Mouse (Mus musculus): Measurements from ENCODE around the gene Phf21a. TPM values are rescaled to one million over a fixed set of nuclear protein-coding genes. Genes with fewer than 3 reads are reported as not detected.

Phf21a gene
- total and polyA plus RNA-seq, 2 experiments from 2014 or later: 34.4 to 146 TPM

DNA sequence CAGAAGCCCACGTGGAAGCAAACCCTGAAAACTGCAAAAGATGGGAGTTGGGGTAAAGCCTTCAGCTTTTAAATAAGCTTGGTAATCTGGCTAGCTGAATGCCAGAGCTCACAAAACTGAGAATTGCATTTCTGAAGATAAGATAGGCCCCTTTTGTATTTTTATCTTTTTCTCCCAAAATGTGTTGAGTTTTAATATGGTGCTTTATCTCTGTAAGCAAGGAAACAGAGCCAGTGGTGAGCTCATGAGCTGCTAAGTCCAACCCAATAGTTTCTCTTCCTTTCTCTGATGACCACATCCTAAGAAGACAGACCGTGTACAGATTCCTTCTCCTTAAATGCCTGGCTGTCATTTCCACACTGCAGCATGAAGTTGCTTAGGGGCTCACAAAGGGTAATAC, 167.0 kb downstream of the Phf21a start:
- WGBS: 86% methylated on average over 2 of the region's 2 CpGs
- H3K4me1 ChIP-seq (ENCODE audit: insufficient read depth): no peaks in the 10 kb centered on the region

DNA sequence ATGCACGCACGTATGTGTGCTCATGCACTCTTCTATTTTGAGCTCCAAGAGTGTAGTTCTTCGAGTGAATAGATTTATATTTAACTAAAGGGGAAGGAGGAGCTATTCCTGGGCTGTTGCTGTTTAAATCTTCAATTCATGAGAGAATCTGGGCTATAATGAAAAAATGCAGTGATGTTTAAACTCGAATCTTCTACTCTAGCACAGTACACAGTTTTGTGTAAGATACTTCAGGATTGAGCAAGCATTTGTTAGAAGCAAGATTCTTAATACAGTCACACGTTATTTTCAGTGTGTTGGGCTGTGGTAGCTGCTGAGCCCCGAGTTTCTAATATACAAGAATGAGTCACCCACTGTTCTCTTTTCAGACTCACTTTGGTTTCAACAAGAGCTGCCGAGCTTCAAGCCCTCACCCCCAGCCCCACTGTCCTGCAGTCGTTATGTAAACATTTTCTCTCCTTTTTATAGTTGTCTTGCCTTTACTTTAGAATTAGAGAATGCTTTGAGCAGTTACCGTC, 173.2 kb downstream of the Phf21a start:
- no peak for TF ChIP-seq CTCF (IDR thresholded peaks at IDR 0.05; ENCODE audit: low read depth)
- H3K4me1 ChIP-seq (ENCODE audit: insufficient read depth): 0 out of 2 replicates have a peak, but pooled peaks cover 4% of the 10 kb centered on the region
- 48% methylated on average over 9 of the region's 9 CpGs for WGBS
- H3K9me3 ChIP-seq (ENCODE audit: low read length): no peaks in the 10 kb centered on the region
- H3K9ac ChIP-seq: no peak overlapping the region
- H3K27me3 ChIP-seq (ENCODE audit: insufficient read depth, low read length): no peaks in the 10 kb centered on the region
- H3K4me2 ChIP-seq (ENCODE audit: low read depth): no peak overlapping the region
- H3K4me3 ChIP-seq (ENCODE audit: low read depth, low read length): no peak overlapping the region
- DNase-seq (peak; percentile 17), ATAC-seq (no peak)
- H3K27ac ChIP-seq (ENCODE audit: low read depth, low read length): peak overlapping the region; percentile 35; the same call in 1 of the 2 replicates
- H3K36me3 ChIP-seq (ENCODE audit: insufficient read depth): no peaks in the 10 kb centered on the region

More for the DNA sequence above, 167.0 kb downstream of the Phf21a start:
- H3K4me2 ChIP-seq (ENCODE audit: low read depth): no peak overlapping the region
- H3K9ac ChIP-seq: no peak overlapping the region
- no peaks in the 10 kb centered on the region for H3K27me3 ChIP-seq (ENCODE audit: insufficient read depth, low read length)
- TF ChIP-seq CTCF (IDR thresholded peaks at IDR 0.05; ENCODE audit: low read depth): no peak
- no peaks in the 10 kb centered on the region for H3K9me3 ChIP-seq (ENCODE audit: low read length)
- no peak for DNase-seq
- no peak overlapping the region for H3K27ac ChIP-seq (ENCODE audit: low read depth, low read length)
- H3K36me3 ChIP-seq (ENCODE audit: insufficient read depth): no peaks in the 10 kb centered on the region
- H3K4me3 ChIP-seq (ENCODE audit: low read depth, low read length): no peak overlapping the region
- no peak for ATAC-seq

DNA sequence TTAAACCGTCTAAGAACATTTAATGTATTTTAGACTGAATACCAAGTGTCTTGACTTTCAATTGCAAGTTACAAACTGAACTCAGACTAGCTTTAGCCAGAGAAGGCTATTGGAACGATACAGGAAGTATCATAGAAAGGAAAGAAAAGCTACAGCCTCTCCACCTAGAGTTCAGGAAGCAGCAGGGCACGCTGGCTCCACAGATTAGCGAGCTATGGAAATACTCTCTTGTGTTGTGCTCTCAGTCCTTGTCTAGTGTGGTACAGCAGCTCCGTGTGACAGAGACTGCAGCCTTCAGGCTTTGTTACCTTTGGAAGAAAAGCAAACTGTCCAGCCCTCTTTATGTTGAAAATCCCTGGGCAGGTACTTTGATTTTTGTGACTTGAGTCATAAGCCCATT, 176.3 kb downstream of the Phf21a start:
- Histone ChIP-seq H3K9ac (no peak overlapping the region), H3K36me3 (ENCODE audit: insufficient read depth) (no peaks in the 10 kb centered on the region), H3K27me3 (ENCODE audit: insufficient read depth, low read length) (no peaks in the 10 kb centered on the region), H3K4me2 (ENCODE audit: low read depth) (no peak overlapping the region), H3K27ac (ENCODE audit: low read depth, low read length) (no peak overlapping the region), H3K4me1 (ENCODE audit: insufficient read depth) (0 out of 2 replicates have a peak, but pooled peaks cover 4% of the 10 kb centered on the region), H3K4me3 (ENCODE audit: low read depth, low read length) (no peak overlapping the region), H3K9me3 (ENCODE audit: low read length) (no peaks in the 10 kb centered on the region)
- DNase-seq (no peak), ATAC-seq (no peak)
- TF ChIP-seq CTCF (IDR thresholded peaks at IDR 0.05; ENCODE audit: low read depth): no peak
- 93% methylated on average over 5 of the region's 5 CpGs for WGBS

DNA sequence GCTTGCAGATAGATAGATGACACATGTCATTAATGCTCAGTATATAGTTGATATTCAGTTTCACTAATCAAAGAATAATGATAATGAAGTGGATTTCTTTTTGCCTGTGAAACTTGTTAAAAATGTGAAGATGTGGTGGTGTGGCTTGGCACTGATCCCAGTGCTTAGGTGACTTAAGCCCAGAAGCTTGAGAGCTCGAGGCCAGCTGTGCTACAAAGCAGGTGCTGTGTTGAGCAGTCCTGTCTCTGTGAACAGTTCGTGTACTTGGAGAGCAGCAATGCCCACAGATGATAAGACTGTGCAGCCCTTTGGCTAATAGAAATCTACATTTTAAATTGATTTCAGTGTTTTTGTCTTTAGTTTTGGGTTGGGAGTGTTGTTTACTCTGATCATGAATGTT, 179.6 kb downstream of the Phf21a start:
- Histone ChIP-seq H3K9me3 (ENCODE audit: low read length) (no peaks in the 10 kb centered on the region), H3K9ac (no peak overlapping the region), H3K27me3 (ENCODE audit: insufficient read depth, low read length) (no peaks in the 10 kb centered on the region), H3K27ac (ENCODE audit: low read depth, low read length) (0 out of 2 replicates have a peak overlapping the region, but pooled peaks have one; percentile 2), H3K4me3 (ENCODE audit: low read depth, low read length) (no peak overlapping the region), H3K36me3 (ENCODE audit: insufficient read depth) (no peaks in the 10 kb centered on the region), H3K4me2 (ENCODE audit: low read depth) (no peak overlapping the region), H3K4me1 (ENCODE audit: insufficient read depth) (no peaks in the 10 kb centered on the region)
- WGBS: 24% methylated on average over 2 of the region's 2 CpGs
- ATAC-seq (no peak), DNase-seq (no peak)
- no peak for TF ChIP-seq CTCF (IDR thresholded peaks at IDR 0.05; ENCODE audit: low read depth)

DNA sequence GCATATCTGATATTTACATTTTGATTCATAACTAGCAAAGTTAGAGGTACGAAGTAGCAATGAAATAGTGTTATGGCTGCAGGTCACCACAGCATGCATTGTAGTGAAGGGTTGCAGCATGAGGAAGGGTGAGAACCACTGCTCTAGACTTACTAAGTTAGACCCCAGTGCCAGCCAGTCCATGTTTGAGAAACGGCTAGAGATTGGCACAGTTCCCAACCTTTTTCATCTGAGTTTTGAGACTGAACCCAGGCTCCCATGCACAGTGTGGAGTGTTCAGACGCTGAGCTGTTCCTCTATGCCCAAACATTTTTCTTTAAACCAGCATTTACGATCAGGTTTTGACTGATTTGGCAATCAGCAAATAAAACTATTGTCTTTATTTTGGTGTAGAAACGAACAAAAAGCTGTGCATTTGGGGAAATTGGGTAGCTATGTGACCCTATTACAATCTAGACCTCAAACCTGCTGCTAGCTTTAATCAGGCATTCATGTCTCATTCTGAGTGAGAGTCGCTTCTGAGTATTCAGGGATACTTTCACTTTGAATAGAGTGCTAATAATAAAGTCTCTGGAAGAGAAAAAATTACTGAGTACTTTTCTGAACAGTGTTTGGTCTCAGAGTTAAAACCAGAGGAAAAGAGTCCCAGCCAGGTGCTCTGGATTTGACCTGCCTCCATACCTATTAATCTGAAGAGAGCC, 180.3 kb downstream of the Phf21a start:
- DNase-seq (peak; percentile 43), ATAC-seq (no peak; the same call in 1 of the 2 replicates)
- no peaks in the 10 kb centered on the region for H3K36me3 ChIP-seq (ENCODE audit: insufficient read depth)
- H3K9me3 ChIP-seq (ENCODE audit: low read length): no peaks in the 10 kb centered on the region
- H3K4me2 ChIP-seq (ENCODE audit: low read depth): peak overlapping the region; percentile 23
- TF ChIP-seq CTCF (IDR thresholded peaks at IDR 0.05; ENCODE audit: low read depth): no peak
- 0 out of 2 replicates have a peak overlapping the region, but pooled peaks have one; percentile 14 for H3K9ac ChIP-seq
- peak overlapping the region; percentile 2 for H3K27ac ChIP-seq (ENCODE audit: low read depth, low read length)
- peaks cover 4% of the 10 kb centered on the region; the same call in 1 of the 2 replicates for H3K4me1 ChIP-seq (ENCODE audit: insufficient read depth)
- H3K4me3 ChIP-seq (ENCODE audit: low read depth, low read length): no peak overlapping the region
- H3K27me3 ChIP-seq (ENCODE audit: insufficient read depth, low read length): no peaks in the 10 kb centered on the region
- 32% methylated on average over 6 of the region's 6 CpGs for WGBS

DNA sequence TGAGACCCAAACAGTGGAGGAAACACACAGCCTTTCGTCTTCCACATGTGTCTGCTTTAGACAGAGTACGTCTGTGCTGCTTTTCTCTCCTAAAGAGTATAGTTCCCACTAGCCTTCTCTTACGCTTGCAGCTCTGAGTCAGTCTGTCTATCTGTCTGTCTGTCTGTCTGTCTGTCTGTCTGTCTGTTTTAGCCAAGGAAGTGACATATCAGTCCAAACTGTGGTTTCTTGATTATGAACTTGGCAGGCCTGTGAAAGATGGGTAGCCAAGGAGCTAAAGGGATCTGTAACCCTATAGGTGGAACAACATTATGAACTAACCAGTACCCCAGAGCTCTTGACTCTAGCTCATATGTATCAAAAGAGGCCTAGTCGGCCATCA, 180.9 kb downstream of the Phf21a start:
- Histone ChIP-seq H3K27me3 (ENCODE audit: insufficient read depth, low read length) (no peaks in the 10 kb centered on the region), H3K36me3 (ENCODE audit: insufficient read depth) (no peaks in the 10 kb centered on the region), H3K9me3 (ENCODE audit: low read length) (no peaks in the 10 kb centered on the region), H3K27ac (ENCODE audit: low read depth, low read length) (peak overlapping the region; percentile 2), H3K4me2 (ENCODE audit: low read depth) (peak overlapping the region; percentile 23), H3K4me3 (ENCODE audit: low read depth, low read length) (no peak overlapping the region), H3K9ac (0 out of 2 replicates have a peak overlapping the region, but pooled peaks have one; percentile 14), H3K4me1 (ENCODE audit: insufficient read depth) (peaks cover 9% of the 10 kb centered on the region; the same call in 1 of the 2 replicates)
- ATAC-seq (no peak), DNase-seq (no peak)
- no peak for TF ChIP-seq CTCF (IDR thresholded peaks at IDR 0.05; ENCODE audit: low read depth)
- WGBS: 68% methylated on average over 4 of the region's 4 CpGs

DNA sequence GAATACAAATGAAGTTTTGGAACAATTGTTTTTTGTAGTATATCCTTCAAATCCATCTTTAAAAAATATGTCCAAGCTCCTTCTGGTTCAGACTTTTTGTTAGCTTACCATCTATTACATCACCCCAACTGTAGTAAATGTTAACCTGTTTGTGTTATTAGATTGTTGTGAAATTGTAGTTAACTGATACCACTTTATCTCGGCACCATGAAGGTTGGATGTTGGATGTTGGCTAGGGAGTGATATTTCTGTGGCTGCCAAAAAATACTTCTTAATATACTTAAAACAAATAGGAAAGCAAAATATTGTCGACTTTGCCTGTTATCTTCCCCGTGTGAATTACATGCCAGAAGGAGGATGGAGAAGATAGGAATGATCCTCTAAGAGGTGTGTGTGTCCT, 184.9 kb downstream of the Phf21a start:
- 72% methylated on average over 3 of the region's 3 CpGs for WGBS
- H3K4me1 ChIP-seq (ENCODE audit: insufficient read depth): peaks cover 15% of the 10 kb centered on the region; the same call in 1 of the 2 replicates
- H3K4me3 ChIP-seq (ENCODE audit: low read depth, low read length): no peak overlapping the region
- H3K36me3 ChIP-seq (ENCODE audit: insufficient read depth): no peaks in the 10 kb centered on the region
- no peaks in the 10 kb centered on the region for H3K9me3 ChIP-seq (ENCODE audit: low read length)
- no peaks in the 10 kb centered on the region for H3K27me3 ChIP-seq (ENCODE audit: insufficient read depth, low read length)
- no peak for DNase-seq
- peak overlapping the region; percentile 74 for H3K27ac ChIP-seq (ENCODE audit: low read depth, low read length)
- no peak overlapping the region for H3K9ac ChIP-seq
- ATAC-seq: no peak
- TF ChIP-seq CTCF (IDR thresholded peaks at IDR 0.05; ENCODE audit: low read depth): no peak
- no peak overlapping the region for H3K4me2 ChIP-seq (ENCODE audit: low read depth)
